Mouse (Mus musculus): Measurements from ENCODE around the gene Tfap2d.
A peak's percentile ranks its signal among the peaks of the same experiment; 100 is the strongest.

Tfap2d gene

DNA sequence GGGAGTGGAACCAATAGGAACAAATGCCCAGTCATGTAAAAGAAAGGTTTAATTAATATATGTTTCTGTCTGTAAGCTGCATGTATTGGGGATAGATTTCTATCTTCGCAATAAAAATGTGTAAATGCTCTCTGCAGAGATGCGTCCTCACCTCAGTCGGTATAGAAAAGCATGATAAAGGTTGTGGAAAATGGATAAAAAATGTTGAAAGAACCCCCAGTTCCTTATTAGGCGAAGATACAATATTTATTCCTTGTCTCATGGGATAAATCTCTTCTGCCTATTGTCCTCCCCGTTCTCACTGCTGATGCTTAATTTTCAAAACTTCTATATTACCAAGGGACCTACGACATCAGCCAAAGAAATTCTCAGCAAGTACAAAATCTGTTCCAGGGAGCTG lies at the start of gene Tfap2d:
Gene Tfap2d, plus strand, starts transcription at position 392 of the 400 bp plus-strand sequence.
- no peak for DNase-seq (ENCODE audit: low spot score in 2 of 2)

DNA sequence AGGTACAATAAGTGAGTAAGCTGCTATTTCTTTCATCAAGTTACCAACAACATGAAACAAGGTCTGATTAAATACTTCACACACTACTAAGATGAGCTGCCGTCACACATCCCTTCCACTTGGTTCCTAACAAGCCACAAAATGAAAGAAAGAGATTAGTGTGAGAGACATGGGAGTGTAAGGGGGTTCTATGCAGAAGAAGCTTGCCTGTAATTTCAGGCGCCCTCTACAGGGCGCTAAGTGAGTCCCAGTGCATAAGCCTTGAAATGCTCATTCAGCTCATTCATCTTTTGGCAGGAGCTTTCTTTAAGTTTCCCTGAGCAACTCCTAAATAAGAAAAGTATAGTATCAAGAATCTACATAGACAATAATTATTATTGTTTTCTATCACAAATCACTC lies 46.5 kb upstream of the Tfap2d start:
- DNase-seq (ENCODE audit: low spot score in 2 of 2), result no peak

DNA sequence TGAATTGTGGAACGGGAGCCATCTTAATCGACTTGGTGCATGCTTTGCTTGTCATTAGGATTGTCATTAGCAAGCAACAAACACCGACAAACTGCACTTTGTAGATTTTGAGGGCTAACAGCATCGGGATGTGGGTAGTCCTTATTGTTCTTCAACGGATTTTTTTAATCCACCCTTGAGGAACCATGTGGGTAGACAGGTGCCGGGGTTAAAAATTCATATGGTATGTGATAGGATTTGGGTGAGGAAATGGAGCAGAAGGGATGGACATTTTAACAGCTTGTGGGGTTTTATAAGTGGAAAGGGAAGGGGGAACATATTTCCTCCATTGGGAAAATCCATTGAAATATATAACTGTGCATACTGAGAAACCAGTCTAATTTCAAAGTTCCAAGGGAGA lies 46.0 kb upstream of the Tfap2d start:
- no peak for DNase-seq (ENCODE audit: low spot score in 2 of 2)

DNA sequence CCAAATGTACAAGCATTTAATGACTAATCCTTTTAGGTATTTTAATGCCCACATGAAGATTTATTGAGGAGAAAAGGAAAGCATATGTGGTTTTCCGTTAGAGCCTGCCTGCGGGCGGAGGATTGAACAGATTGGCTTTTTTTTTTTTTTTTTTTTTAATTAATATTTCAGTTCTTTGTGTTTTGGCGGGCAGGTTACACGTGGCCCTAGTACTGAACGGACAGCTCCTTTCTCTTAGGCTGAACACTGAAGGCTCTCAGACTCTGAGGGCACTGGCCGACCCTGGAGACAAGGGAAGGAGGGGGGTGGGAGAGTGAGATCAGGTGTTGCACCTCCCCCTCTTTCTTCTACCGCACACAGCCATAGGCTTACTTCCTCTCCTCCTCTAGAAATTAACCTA lies 14.7 kb upstream of the Tfap2d start:
- no peak for DNase-seq (ENCODE audit: low spot score in 2 of 2)

DNA sequence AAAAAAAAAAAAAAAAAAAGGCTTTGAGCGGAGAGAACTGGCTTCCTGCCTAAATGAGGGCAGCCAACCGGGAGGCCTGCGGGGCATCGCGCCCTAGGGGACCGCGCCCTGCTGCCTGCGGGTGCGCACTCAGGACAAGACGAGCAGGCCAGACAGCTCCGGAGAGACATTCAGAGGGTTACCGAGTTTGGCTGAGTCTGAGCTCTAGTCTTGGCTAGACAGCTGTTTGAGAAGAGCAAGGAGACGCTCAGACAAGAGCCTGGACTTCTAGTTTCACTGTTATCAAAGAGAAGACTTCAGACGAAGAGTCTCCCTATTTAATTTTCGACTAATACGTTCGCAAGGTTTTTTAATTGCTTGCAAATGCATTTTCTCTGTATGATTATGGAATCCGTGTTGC lies 5.9 kb upstream of the Tfap2d start:
- DNase-seq (ENCODE audit: low spot score in 2 of 2), result no peak

DNA sequence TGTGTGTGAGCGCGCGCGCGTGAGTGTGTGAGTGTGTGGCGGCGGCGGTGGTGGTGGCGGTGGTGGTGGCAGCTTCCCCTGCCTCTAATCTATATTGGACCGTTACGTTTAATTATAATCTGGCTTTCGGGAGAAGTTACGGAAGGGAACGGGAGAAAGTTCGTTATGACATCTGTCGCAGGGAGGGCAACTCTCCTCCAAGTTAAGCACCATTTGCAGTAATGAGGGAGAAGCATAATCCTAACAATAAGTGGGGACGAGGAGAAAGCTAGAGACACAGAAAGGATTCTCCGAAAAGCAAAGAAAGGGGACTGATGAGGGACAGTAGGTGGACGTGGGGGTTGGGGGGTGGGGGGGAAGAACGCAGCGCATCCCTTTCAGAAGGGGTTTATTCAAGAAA lies 494 bp downstream of the Tfap2d start:
- DNase-seq (ENCODE audit: low spot score in 2 of 2), result no peak

DNA sequence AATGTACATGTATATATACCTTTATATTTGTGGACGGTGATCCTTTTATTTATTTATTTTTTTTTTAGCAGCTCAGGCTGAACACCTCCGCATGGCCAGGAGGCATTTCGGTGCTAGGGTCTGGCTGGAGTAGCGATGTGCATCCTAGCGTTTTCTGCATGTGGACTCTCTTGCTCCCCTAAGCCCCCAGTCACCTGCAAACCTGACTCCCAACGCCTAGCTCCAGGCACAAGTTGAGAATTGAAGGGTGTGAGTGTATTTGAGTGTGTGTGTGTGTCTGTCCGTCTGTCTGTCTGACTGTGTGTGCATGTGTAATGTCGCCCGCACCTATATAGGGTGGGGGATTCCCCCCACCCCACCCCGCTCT lies 937 bp downstream of the Tfap2d start:
- DNase-seq (ENCODE audit: low spot score in 2 of 2), result no peak

DNA sequence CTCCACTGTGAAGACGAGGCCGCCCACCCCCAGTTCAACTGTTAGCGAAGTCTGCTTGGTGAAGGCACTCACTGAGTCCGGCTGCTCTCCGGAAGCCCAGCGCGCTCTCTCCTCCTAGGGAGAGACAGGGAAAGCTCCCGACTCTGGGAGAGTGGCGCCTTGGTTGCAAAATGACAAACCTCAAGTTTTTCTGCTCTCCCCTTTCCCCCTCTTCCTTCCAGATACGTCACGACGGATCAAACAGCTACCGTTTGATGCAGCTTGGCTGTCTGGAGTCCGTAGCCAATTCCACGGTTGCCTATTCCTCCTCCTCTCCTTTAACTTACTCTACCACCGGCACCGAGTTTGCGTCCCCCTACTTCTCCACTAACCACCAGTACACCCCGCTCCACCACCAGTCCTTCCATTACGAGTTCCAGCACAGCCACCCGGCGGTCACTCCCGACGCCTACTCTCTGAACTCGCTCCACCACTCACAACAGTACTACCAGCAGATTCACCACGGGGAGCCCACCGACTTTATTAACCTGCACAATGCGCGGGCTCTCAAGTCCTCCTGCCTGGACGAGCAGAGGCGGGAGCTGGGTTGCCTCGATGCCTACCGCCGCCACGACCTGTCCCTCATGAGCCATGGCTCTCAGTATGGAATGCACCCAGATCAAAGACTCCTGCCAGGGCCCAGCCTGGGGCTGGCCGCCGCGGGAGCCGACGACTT lies 1.5 kb downstream of the Tfap2d start:
- DNase-seq (ENCODE audit: low spot score in 2 of 2), result no peak

DNA sequence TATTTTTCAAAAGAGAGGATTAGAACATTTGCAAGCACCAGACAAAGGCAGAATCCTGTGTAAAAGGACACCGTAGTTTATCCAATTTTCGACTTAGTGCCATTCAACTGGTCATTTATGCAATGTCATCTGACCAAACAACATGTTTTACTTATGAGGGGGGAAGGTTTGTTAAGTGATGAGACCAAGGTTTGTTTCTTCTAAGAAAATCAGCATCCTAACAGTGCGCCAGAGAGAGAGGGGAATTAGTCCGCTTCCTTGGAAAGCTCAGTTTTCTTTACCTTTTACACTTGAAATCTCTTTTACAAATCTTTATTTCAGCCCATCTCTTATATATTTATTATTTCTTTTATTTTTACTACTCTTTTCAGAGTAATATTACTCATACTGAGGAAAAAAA lies 3.6 kb downstream of the Tfap2d start:
- DNase-seq (ENCODE audit: low spot score in 2 of 2), result no peak

DNA sequence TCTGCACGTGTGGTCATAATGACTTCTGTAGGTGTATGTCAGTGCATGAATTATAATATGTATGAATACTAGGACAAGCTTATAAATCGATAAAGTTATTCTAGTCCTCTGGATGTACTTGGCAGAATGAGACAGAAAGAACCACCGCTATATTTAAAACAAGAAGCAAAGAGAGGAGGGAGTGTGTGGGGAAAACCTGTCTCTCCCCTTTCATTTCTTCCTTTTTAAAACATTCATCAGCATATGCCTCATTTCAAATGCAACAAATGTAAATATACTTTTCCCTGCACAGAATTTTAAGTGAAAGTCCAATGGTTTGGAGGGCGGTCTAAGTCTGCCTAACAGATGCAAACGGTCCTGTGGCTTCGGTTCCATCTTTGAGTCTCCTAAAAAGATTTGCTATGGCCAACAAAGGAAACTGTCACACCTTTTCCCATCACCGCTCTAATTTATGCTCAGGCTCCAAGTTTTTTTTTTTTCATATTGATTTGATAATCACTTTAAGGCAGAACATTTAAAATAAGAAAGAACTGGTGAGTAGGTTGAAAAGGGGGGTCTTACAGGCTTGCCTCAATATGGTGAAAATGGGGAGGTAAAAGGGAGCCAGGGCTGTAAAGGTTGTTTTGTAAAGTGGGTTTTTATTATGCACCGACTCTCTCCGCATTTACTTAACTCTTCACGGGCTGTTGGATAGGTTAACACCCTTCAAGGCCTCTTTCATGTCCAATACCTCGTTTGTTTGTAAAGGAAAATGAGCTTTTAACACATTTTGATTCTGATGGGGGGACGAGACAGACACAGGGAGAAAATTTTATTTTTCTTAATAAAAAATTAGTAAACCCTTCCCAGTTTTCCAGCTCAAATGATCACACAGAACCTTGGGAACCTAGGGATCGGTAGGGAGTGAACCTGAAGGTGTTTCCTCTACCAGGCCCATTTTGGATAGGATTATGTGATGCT lies 4.3 kb downstream of the Tfap2d start:
- no peak for DNase-seq (ENCODE audit: low spot score in 2 of 2)

DNA sequence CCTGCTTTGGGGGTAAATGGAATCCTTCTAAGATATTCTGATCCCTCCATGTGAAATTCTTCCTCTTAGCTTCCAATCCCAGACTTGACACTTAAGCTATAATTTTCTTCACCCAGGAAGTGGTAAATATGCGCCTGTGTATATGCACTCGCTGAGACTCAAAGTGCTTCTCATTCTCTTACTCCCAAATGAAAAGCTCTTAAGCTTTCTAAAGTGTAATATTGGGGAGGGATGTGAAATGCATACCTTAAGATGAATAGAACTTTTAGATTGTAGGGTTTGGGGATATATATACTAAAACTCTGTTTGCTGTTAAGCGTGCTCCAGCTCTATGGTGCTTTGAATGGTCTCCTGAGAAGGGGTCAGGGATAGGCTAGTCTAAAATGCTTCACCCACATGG lies 5.0 kb downstream of the Tfap2d start:
- DNase-seq (ENCODE audit: low spot score in 2 of 2), result no peak

DNA sequence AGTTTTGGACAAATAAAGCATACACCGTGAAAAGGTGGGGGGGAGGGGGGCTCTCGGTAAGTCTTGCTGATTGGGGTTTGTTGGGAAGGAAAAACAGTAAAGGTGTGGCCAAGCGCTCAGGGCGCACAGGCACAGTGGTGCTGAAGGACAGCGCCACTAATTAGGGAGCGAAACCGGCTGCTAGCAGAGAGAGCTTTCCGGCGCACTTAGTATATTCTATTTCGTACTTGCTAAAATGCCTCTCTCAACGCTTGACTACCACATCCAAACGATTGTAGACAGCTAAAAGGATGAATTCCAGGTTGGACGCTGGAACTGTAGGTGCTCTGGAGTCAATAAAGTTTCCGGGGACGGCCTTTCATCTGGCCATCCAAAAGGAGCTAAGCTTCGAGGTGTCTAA lies 6.9 kb downstream of the Tfap2d start:
- no peak for DNase-seq (ENCODE audit: low spot score in 2 of 2)

DNA sequence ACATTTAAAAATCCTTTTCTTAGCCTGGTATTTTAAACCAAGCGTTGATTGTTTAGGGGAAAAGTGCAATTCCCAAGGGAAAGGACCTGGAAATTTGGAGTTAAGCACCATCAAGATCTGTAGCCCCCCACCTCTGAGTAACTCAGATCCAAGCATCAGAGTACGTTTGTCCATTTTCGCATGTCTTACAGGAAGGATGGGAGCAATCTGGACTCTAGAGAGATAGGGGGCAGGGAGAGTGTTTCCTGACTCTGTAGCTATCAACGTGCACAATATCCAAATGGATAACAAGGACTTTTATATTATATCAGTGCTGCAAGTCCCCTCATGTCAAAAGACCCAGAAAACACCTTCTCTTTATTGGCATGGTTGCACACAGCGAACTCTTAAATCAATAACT lies 7.4 kb downstream of the Tfap2d start:
- DNase-seq (ENCODE audit: low spot score in 2 of 2), result no peak

DNA sequence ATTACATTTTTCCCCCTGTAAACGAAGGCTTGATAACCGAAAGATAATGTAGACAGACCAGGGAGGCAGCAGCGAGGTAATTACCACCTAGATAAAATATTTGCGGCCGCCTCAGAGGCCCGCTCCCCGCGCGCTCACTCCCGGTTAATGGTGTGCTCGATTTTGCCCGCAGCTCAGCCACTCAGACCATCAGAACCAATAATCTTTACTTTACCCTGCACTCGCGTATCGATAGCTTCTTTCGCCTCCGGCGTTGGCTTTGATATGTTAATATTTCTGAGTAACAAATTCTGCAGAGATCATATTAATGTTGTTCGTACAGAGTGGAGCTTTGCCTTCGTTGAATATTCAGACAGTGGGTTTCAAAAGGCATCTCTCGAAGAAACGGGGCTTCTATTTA lies 8.2 kb downstream of the Tfap2d start:
- DNase-seq (ENCODE audit: low spot score in 2 of 2), result no peak

DNA sequence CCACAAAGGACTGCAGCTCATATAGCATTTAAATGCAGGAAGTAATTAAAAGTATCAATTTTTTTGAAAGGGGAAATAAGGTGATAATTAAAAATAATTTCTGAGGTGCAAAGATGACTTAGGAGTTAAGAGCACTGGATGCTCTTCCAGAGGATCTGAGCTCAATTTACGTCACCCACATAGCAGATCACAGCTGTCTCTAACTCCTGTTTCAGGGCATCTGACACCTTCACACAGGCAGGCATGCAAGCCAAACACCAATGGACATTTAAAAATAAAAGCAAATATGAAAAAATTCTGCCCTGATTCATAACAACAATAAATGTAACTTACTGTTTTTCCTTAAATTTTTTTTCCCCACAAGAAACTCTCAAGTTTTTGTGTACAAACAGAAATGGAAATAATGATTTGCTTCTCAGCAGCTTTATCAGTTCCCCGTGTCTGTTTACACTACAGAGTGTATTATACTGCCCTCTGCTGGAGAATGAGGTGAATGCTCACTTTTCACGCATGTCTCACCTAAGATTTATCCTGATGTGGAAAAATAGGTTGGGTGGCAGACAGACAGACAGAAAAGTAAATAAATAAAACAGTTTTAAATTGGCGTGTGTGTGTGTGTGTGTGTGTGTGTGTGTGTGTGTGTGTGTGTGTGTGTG lies 76.0 kb downstream of the Tfap2d start:
- DNase-seq (ENCODE audit: low spot score in 2 of 2), result no peak

DNA sequence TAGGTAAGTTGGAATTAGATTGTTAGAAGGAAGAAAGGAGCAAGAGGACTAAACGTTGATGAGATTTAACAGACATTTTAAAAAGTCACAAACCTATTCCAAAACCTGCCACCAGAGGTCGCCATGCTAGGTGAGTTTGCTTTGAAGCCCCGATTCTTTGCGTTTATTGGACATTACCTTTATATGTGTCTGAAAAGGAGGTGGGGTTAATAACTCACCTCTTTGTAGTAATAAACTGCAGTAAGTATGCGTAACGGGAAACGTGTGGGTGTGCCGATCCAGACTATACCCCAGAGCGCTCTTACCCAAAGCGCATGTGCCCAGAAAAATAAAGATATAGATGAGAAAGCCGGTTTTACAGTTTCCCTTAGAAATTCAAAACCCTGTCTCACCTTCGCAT lies 102.8 kb downstream of the Tfap2d start:
- peak in 1 of 2 experiments; percentile 17 for DNase-seq (ENCODE audit: low spot score in 2 of 2)

DNA sequence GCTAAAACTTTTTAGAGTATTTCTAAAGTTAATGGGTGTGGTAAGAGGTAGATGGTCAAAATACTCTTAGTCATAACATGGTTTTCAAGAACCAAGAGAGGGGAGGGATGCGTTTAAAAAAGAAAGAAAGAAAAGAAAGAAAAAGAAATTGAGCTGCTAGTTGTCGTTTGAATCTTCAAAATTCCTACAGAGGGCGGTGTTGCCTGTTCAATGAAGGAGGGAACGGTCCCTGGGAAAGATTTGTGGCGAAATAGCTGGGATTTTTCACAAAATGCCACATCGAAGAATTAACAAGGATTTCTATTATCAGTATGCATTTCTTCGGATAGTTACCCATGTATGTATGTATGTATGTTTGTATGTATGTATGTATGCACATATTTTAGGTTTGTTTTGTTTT lies 103.4 kb downstream of the Tfap2d start:
- DNase-seq (ENCODE audit: low spot score in 2 of 2), result no peak

DNA sequence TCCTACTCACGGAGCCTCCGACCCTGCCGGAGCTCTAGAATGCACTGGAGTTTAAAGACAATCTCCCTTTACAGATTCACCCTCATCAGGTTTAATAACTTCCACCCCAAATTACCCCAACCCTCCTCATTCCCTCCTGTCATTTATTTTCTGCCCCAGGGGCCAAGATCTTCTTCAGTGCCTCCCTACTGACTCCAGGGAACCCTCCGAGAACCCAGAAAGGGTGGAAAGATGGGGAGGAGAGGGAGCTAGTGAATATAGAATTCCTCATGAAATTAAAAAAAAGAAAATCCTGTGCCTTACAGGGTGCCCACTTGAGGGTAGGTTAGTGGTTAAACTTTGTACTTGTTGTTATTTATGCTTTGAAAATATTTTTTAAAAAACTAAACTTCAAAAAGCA lies 104.8 kb downstream of the Tfap2d start:
- DNase-seq (ENCODE audit: low spot score in 2 of 2), result no peak

DNA sequence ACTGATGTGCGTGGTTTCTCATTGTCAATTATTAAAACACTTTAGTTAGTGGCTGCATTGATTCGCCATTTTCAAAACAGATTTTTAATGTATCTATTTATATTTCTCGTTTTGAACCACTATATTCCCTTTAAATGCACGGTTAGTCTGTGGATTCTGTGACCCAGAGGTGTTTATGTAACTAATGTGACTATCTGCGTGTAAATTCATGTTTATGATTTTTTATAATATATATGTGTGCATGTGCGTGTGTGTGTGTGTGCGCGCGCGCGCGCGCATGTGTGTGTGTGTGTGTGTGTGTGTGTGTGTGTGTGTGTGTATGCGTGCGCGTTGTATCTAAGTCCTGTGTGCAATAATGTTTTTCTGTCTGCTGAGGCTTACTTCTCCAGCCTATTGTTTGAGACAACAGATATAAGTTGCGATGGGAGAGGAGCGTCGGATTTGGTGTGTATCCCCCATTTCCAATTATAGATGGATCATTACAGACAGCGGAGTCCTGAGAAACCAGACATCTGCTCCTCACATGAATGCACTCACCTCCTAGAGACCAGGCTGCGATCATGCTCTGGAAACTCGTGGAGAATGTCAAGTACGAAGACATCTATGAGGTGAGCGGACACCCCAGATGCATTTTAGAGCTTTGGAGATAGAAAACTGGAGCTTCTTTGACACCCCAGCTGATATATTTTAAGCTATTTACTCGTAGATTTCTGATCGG lies 106.0 kb downstream of the Tfap2d start, which contains the start of gene Tfap2b:
Gene Tfap2b, plus strand, starts transcription at position 274 of the 718 bp plus-strand sequence.
- no peak for DNase-seq (ENCODE audit: low spot score in 2 of 2)

DNA sequence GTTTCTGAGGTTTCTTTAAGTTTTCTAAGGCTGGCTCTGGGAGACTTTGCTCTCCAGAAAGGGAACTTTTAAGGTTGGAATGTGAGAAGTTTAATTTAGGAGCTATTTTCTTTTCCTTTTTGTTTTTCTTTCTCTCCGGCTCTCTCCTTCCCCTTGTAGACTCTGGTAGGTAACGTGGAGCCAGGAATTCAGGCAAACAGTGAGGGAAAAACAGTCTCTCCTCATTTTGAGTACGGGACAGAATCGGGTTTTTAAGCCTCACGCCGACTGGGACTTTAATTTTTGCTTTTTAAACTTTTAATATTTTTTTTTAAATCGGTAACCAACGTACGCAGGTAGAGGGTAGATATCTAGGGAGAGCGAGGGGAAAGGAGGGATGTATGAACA lies 106.5 kb downstream of the Tfap2d start:
- DNase-seq (ENCODE audit: low spot score in 2 of 2), result no peak

DNA sequence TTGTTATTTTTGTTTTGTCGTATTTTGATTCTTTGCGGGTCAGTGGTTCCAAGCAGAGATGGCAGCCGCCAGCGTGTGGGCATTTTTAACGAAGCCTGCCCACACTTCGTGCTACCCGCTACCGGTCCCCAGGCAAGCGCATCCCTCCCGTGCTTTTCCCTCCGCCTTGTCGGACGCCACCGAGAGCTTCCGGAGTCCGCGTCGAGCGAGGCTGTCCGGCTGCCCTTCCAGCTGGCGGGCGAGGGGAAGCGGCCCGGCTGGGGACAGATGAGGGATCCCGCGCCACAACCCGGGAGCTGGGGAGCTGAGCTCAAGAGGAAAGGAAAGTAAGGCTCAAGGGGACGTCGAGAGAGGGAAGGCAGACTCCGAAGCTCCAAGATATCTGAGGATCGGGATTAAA lies 107.0 kb downstream of the Tfap2d start:
- no peak for DNase-seq (ENCODE audit: low spot score in 2 of 2)

Measured in spleen, postnatal 10 days (tissue).